Mouse (Mus musculus): Measurements from ENCODE around the gene Il31ra. TPM values are rescaled to one million over a fixed set of nuclear protein-coding genes. Genes with fewer than 3 reads are reported as not detected.

The Il31ra gene
- total and polyA plus RNA-seq, 3 experiments: not detected

DNA sequence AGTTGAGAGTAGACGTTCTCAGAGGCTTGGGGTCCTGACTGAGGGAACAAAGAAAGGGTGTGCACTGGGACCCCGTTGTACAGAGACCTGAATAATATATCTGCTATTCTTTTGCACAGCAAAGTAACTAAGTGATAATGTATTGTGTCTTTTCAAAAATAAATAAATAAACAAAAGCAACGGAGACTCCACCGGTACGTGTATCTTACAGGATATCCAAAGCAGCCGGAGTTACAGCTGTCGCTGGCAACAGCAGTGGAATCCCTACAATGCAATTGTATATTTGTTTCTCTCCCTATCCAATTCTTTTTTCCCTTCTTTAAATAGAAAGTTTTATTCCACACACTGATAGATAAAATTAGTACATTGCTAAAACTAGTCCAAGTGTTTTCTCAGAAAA, 115.1 kb downstream of the Il31ra start:
- H3K79me2 ChIP-seq (replicated peaks; ENCODE audit: control insufficient read depth, insufficient read depth, low read length): no peaks in the 10 kb centered on the region
- DNase-seq: no peak
- no peak overlapping the region for H3K9ac ChIP-seq (ENCODE audit: low read depth, low read length)
- H3K27ac ChIP-seq: no peak overlapping the region
- H3K27me3 ChIP-seq (ENCODE audit: control insufficient read depth, insufficient read depth, low read length): no peaks in the 10 kb centered on the region
- H3K36me3 ChIP-seq (ENCODE audit: control insufficient read depth, insufficient read depth, low read length): peaks cover 4% of the 10 kb centered on the region; the same call in 1 of the 2 replicates
- TF ChIP-seq CTCF (IDR thresholded peaks at IDR 0.05): no peak
- no peak for TF ChIP-seq POLR2A (IDR thresholded peaks at IDR 0.05; ENCODE audit: insufficient read depth, low read depth, low read length)
- no peak for TF ChIP-seq EP300 (IDR thresholded peaks at IDR 0.05; ENCODE audit: insufficient read depth, low read depth, low read length)
- H3K4me1 ChIP-seq (ENCODE audit: control insufficient read depth, insufficient read depth, low read length): no peaks in the 10 kb centered on the region
- 63% methylated on average over 7 of the region's 7 CpGs for WGBS
- intact Hi-C loops (cut with DNase I): no loop called here
- no peak overlapping the region for H3K4me3 ChIP-seq

DNA sequence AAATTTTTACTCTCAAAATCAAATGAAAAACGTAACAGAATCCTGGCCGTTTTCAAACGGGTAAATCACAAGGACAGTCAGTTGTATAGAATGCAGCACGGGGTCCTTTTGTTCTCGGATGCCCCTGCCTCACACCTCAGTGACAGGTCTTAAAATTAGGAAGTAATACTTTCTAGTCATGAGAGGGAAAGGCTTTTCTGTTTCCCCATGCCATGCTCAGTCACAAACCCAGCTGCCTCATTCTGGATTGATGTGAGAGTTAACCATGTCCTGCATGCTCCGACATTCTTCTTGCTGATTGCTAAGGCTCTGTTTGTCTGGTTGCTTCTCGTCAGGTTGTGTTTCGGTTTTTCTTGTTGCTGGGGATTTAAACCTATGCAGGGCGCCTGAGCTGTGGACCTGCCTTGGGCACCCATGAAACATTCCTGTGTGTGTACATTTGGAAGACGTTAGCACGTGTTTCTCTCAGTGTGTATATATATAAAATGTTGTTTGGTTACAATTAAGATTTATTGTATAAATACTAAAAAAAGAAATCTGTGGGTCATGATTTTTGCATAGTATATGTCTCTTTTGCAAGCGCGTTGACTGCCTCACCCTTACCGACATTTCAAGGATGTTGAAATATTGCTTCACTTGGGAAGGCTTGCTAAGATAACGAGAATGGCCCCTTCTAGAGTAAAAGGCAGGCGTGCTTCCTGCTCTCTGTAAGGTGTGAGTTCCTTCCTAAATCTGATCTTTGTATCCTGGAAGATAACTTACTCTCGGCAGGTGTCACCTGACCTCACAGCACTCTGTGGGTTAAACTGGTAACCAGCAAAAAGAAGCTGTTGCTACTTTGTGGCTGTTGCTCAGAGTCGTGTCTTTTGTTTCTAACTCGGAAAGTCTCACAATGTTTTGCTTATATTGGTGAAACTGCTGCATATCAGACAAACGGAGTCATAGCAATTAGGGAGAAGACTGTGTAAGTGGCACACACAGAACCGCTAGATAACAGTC, 120.1 kb downstream of the Il31ra start:
- Histone ChIP-seq H3K4me3 (no peak overlapping the region), H3K36me3 (ENCODE audit: control insufficient read depth, insufficient read depth, low read length) (peaks cover 4% of the 10 kb centered on the region), H3K27me3 (ENCODE audit: control insufficient read depth, insufficient read depth, low read length) (no peaks in the 10 kb centered on the region), H3K4me1 (ENCODE audit: control insufficient read depth, insufficient read depth, low read length) (peaks cover 1% of the 10 kb centered on the region), H3K27ac (no peak overlapping the region), H3K9ac (ENCODE audit: low read depth, low read length) (no peak overlapping the region), H3K79me2 (replicated peaks; ENCODE audit: control insufficient read depth, insufficient read depth, low read length) (0 out of 2 replicates have a peak, but pooled peaks cover 1% of the 10 kb centered on the region)
- no peak for DNase-seq
- 70% methylated on average over 21 of the region's 21 CpGs for WGBS
- intact Hi-C loops (cut with DNase I): no loop called here
- TF ChIP-seq POLR2A (IDR thresholded peaks at IDR 0.05; ENCODE audit: insufficient read depth, low read depth, low read length) (no peak), EP300 (IDR thresholded peaks at IDR 0.05; ENCODE audit: insufficient read depth, low read depth, low read length) (no peak), CTCF (IDR thresholded peaks at IDR 0.05) (no peak)

DNA sequence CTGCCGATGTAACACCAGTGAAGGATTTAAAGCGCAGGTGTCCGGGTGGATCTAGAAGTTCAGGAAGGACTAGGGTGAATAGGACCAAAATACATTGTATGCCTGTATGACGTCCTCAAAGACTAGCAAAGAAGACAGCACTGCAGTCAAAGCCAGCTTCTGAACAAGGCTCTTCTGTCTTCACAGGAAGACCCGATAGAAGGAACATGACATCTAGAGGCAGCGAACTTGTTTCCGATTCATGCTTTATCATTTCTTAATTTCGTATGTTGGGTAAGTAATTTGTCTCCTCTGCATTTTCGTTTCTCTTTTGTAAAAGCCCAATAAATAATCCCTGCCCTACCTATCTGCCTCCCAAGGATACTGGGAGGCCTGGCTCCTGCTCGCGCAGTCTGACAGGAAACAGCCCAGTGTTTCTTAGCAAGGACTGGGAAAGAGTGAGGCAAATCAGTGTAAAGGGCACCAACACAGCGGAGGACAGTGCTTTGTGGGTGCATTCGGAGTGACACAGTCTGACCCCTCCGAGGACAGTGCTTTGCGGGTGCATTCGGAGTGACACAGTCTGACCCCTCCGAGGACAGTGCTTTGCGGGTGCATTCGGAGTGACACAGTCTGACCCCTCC, 121.6 kb downstream of the Il31ra start:
- H3K79me2 ChIP-seq (replicated peaks; ENCODE audit: control insufficient read depth, insufficient read depth, low read length): peaks cover 3% of the 10 kb centered on the region; the same call in 1 of the 2 replicates
- DNase-seq: no peak
- H3K36me3 ChIP-seq (ENCODE audit: control insufficient read depth, insufficient read depth, low read length): peaks cover 4% of the 10 kb centered on the region
- no peak overlapping the region for H3K27ac ChIP-seq
- H3K4me1 ChIP-seq (ENCODE audit: control insufficient read depth, insufficient read depth, low read length): peaks cover 3% of the 10 kb centered on the region
- no peak overlapping the region for H3K9ac ChIP-seq (ENCODE audit: low read depth, low read length)
- no peak for TF ChIP-seq CTCF (IDR thresholded peaks at IDR 0.05)
- TF ChIP-seq EP300 (IDR thresholded peaks at IDR 0.05; ENCODE audit: insufficient read depth, low read depth, low read length): no peak
- TF ChIP-seq POLR2A (IDR thresholded peaks at IDR 0.05; ENCODE audit: insufficient read depth, low read depth, low read length): no peak
- H3K27me3 ChIP-seq (ENCODE audit: control insufficient read depth, insufficient read depth, low read length): no peaks in the 10 kb centered on the region
- WGBS: 78% methylated on average over 19 of the region's 19 CpGs
- no peak overlapping the region for H3K4me3 ChIP-seq
- intact Hi-C loops (cut with DNase I): no loop called here

GRCm38 (mm10) chr13:112471201-112471600, 123.0 kb downstream of the Il31ra start:
- Histone ChIP-seq H3K27ac (no peak overlapping the region), H3K36me3 (ENCODE audit: control insufficient read depth, insufficient read depth, low read length) (peaks cover 4% of the 10 kb centered on the region), H3K27me3 (ENCODE audit: control insufficient read depth, insufficient read depth, low read length) (no peaks in the 10 kb centered on the region), H3K4me1 (ENCODE audit: control insufficient read depth, insufficient read depth, low read length) (peaks cover 10% of the 10 kb centered on the region), H3K79me2 (replicated peaks; ENCODE audit: control insufficient read depth, insufficient read depth, low read length) (peaks cover 5% of the 10 kb centered on the region), H3K4me3 (no peak overlapping the region), H3K9ac (ENCODE audit: low read depth, low read length) (no peak overlapping the region)
- 84% methylated on average over 9 of the region's 9 CpGs for WGBS
- TF ChIP-seq CTCF (IDR thresholded peaks at IDR 0.05) (no peak), EP300 (IDR thresholded peaks at IDR 0.05; ENCODE audit: insufficient read depth, low read depth, low read length) (no peak), POLR2A (IDR thresholded peaks at IDR 0.05; ENCODE audit: insufficient read depth, low read depth, low read length) (no peak)
- intact Hi-C loops (cut with DNase I): no loop called here
- DNase-seq: no peak

Other genes starting within 250 kb of the Il31ra start
- gene Il6st, start 130.3 kb downstream of the Il31ra start, total RNA-seq (2021): 100 to 1,000 TPM; 204 to 256 TPM
- gene Il6st, start 130.3 kb downstream of the Il31ra start, polyA plus RNA-seq (2012; rRNA removed): 39.0 and 62.8 TPM in 2 replicates
- gene Ddx4, start 58.1 kb upstream of the Il31ra start, total RNA-seq (2021): under 1 TPM in 1 of 2 experiments, not detected in 1; 0.13 TPM
- 0.06 TPM in 1 of 2 replicates, not detected in the other for gene Ddx4, start 58.1 kb upstream of the Il31ra start, polyA plus RNA-seq (2012; rRNA removed)
- gene Slc38a9, start 66.4 kb upstream of the Il31ra start, total RNA-seq (2021): 1 to 10 TPM; 7.7 to 8.3 TPM
- 8.5 and 12.3 TPM in 2 replicates for gene Slc38a9, start 66.4 kb upstream of the Il31ra start, polyA plus RNA-seq (2012; rRNA removed)
- gene Plpp1, start 206.4 kb upstream of the Il31ra start, total RNA-seq (2021): 10 to 100 TPM; 51.5 to 51.6 TPM
- 70.0 and 106 TPM in 2 replicates for gene Plpp1, start 206.4 kb upstream of the Il31ra start, polyA plus RNA-seq (2012; rRNA removed)